Comparison of ENCODE assay signal across 19 mouse cellular contexts in genomic region chr12:50158143-50158542, GRCm38 (mm10).
DNase-seq lines count a peak whose midpoint lies in the region; ATAC-seq and TF ChIP-seq lines count a peak whose summit lies in the region.
"Had no signal": no experiment of that assay in that cellular context is flagged by ENCODE, and none has a peak within 500 bp of the region (broad histone marks: within the 10 kb centered on the region; RNA-seq: fewer than 3 reads in every experiment).

No protein-coding gene starts in this region.

- H3K36me3 ChIP-seq in hindbrain, postnatal 0 days (ENCODE audit: insufficient read depth, low read length) = no peaks in the 10 kb centered on the region
- H3K36me3 ChIP-seq in hindbrain, embryonic 12.5 days = no peaks in the 10 kb centered on the region
- H3K36me3 ChIP-seq: embryonic facial prominence, embryonic 10.5 days; hindbrain, embryonic 15.5 days; midbrain, embryonic 13.5 days had no signal

- no peaks in the 10 kb centered on the region for H3K27me3 ChIP-seq in hindbrain, postnatal 0 days (ENCODE audit: insufficient read depth, low read length)
- H3K27me3 ChIP-seq in hindbrain, embryonic 12.5 days = no peaks in the 10 kb centered on the region
- H3K27me3 ChIP-seq: hindbrain, embryonic 15.5 days; midbrain, embryonic 13.5 days had no signal

- no peak for ATAC-seq in hindbrain, postnatal 0 days
- ATAC-seq in hindbrain, embryonic 12.5 days (ENCODE audit: low FRiP score) = no peak
- ATAC-seq: liver, postnatal 0 days; midbrain, embryonic 13.5 days had no signal

- H3K27ac ChIP-seq in hindbrain, postnatal 0 days = no peak overlapping the region
- H3K27ac ChIP-seq in hindbrain, embryonic 12.5 days = no peak overlapping the region
- H3K27ac ChIP-seq: embryonic facial prominence, embryonic 10.5 days; hindbrain, embryonic 15.5 days; midbrain, embryonic 13.5 days had no signal

- TF ChIP-seq CTCF in hindbrain, postnatal 0 days (IDR thresholded peaks at IDR 0.05; ENCODE audit: low read depth) = no peak

- H3K9me3 ChIP-seq in hindbrain, postnatal 0 days (ENCODE audit: low read length) = no peaks in the 10 kb centered on the region
- no peaks in the 10 kb centered on the region for H3K9me3 ChIP-seq in hindbrain, embryonic 12.5 days (replicated peaks)
- H3K9me3 ChIP-seq: embryonic facial prominence, embryonic 10.5 days; hindbrain, embryonic 15.5 days; midbrain, embryonic 13.5 days had no signal

- peak; percentile 3 for DNase-seq in hindbrain, postnatal 0 days (ENCODE audit: low spot score)
- DNase-seq in retina, embryonic 14.5 days (ENCODE audit: low spot score) = peak; percentile 5
- DNase-seq in retina, postnatal 1 day = no peak
- DNase-seq in mesoderm, embryonic 11.5 days (ENCODE audit: low read depth, low spot score) = peak; percentile 13
- DNase-seq in lung, postnatal 36 days = no peak
- DNase-seq in ovary, postnatal 14 days (ENCODE audit: low spot score) = no peak
- DNase-seq: cerebellum, adult 11-12 months; gastrocnemius, postnatal 25 days; kidney, adult 11 months; kidney, postnatal 10 days; liver; liver, postnatal 0 days; lung, postnatal 14 days; thymus, postnatal 36 days had no signal

- WGBS in hindbrain, postnatal 0 days = 69% methylated on average over 9 of the region's 9 CpGs
- WGBS in hindbrain, embryonic 12.5 days = 81% methylated on average over 9 of the region's 9 CpGs

- H3K4me3 ChIP-seq in hindbrain, postnatal 0 days (ENCODE audit: low read length) = no peak overlapping the region
- no peak overlapping the region for H3K4me3 ChIP-seq in hindbrain, embryonic 12.5 days
- H3K4me3 ChIP-seq: embryonic facial prominence, embryonic 10.5 days; erythroblast, embryonic 14.5 days; hindbrain, embryonic 15.5 days; midbrain, embryonic 13.5 days had no signal

- no peaks in the 10 kb centered on the region for H3K4me1 ChIP-seq in hindbrain, postnatal 0 days (ENCODE audit: insufficient read depth, low read length)
- no peaks in the 10 kb centered on the region for H3K4me1 ChIP-seq in hindbrain, embryonic 12.5 days
- H3K4me1 ChIP-seq: embryonic facial prominence, embryonic 10.5 days; hindbrain, embryonic 15.5 days; midbrain, embryonic 13.5 days had no signal

- no peak overlapping the region for H3K4me2 ChIP-seq in hindbrain, postnatal 0 days (ENCODE audit: low read depth, low read length)
- no peak overlapping the region for H3K4me2 ChIP-seq in hindbrain, embryonic 12.5 days (replicated peaks)
- H3K4me2 ChIP-seq: hindbrain, embryonic 15.5 days; midbrain, embryonic 13.5 days had no signal

- H3K9ac ChIP-seq in hindbrain, postnatal 0 days (replicated peaks; ENCODE audit: low read length) = no peak overlapping the region
- H3K9ac ChIP-seq in hindbrain, embryonic 12.5 days = no peak overlapping the region
- H3K9ac ChIP-seq: hindbrain, embryonic 15.5 days; liver, postnatal 0 days; midbrain, embryonic 13.5 days had no signal

Comparison
In these comparisons a context has a peak if more than half of its experiments do, and no peak if none do; other contexts are left out.
1. DNase-seq: peak in hindbrain, postnatal 0 days (single experiment), retina, embryonic 14.5 days (single experiment) and mesoderm, embryonic 11.5 days (single experiment); none in retina, postnatal 1 day (single experiment), lung, postnatal 36 days (single experiment) and ovary, postnatal 14 days (single experiment).